Mouse (Mus musculus) liver (tissue): Measurements from ENCODE around the gene Unc5c.
A peak's percentile ranks its signal among the peaks of the same experiment; 100 is the strongest.

Experiments used
- DNase-seq: peaks from one replicate; pipeline ENCODE4 v3.0.0-alpha.2; 2020; ENCODE audit warnings: mixed read lengths

Gene Unc5c

GRCm38 (mm10) chr3:141828301-141828700 is 363.3 kb downstream of the Unc5c start:
- no peak for DNase-seq

- DNase-seq = peak; percentile 11
Observed at GRCm38 (mm10) chr3:141831135-141831534, 366.1 kb downstream of the Unc5c start.

- no peak for DNase-seq
Observed at GRCm38 (mm10) chr3:141838864-141839263, 373.8 kb downstream of the Unc5c start.

GRCm38 (mm10) chr3:141849206-141849605 is 384.2 kb downstream of the Unc5c start:
- DNase-seq = no peak

GRCm38 (mm10) chr3:141850141-141850540 is 385.1 kb downstream of the Unc5c start:
- no peak for DNase-seq

- no peak for DNase-seq
Observed at GRCm38 (mm10) chr3:141854339-141854738, 389.3 kb downstream of the Unc5c start.

- no peak for DNase-seq
Observed at GRCm38 (mm10) chr3:141857123-141857522, 392.1 kb downstream of the Unc5c start.

GRCm38 (mm10) chr3:141862816-141863461 is 397.9 kb downstream of the Unc5c start:
- peak; percentile 36 for DNase-seq

GRCm38 (mm10) chr3:141871805-141872204 is 406.8 kb downstream of the Unc5c start:
- no peak for DNase-seq

GRCm38 (mm10) chr3:141872337-141873042 is 407.5 kb downstream of the Unc5c start:
- no peak for DNase-seq

GRCm38 (mm10) chr3:141882496-141882895 is 417.5 kb downstream of the Unc5c start:
- no peak for DNase-seq

- DNase-seq = no peak
Observed at GRCm38 (mm10) chr3:141884190-141884589, 419.2 kb downstream of the Unc5c start.
